Mouse (Mus musculus) stomach, postnatal 0 days (tissue): Measurements from ENCODE around the gene Bcar3. TPM values are rescaled to one million over a fixed set of nuclear protein-coding genes. Genes with fewer than 3 reads are reported as not detected.

ENCODE experiments used
- ATAC-seq: fragments of 200-750 bp; cut with Nextera tagmentation; 2 replicates; pipeline ENCODE4 v1.8.0; 2017; ENCODE audit not compliant: low FRiP score, low TSS enrichment
- DNase-seq: peaks from one replicate; pipeline ENCODE4 v3.0.0-alpha.2; 2016; ENCODE audit warnings: low spot score
- H3K27ac ChIP-seq: fragments of 300-500 bp; sonication (generic); replicated peaks from 2 replicates; pipeline ENCODE4 v1.5.1; 2014; ENCODE audit warnings: mild to moderate bottlenecking, control low read depth
- H3K27me3 ChIP-seq: fragments of 300-500 bp; sonication (generic); 2 replicates; pipeline ENCODE4 v1.6.1; 2014; ENCODE audit warnings: low read length; ENCODE audit not compliant: control insufficient read depth, insufficient read depth
- H3K36me3 ChIP-seq: fragments of 300-500 bp; sonication (generic); 2 replicates; pipeline ENCODE4 v1.6.1; 2014; ENCODE audit warnings: low read length, mixed read lengths; ENCODE audit not compliant: control insufficient read depth, insufficient read depth
- H3K4me1 ChIP-seq: fragments of 300-500 bp; sonication (generic); replicated peaks from 2 replicates; pipeline ENCODE4 v1.6.1; 2014; ENCODE audit warnings: antibody characterized with exemption; ENCODE audit not compliant: control insufficient read depth, insufficient read depth
- H3K4me2 ChIP-seq: fragments of 300-500 bp; sonication (generic); replicated peaks from 2 replicates; pipeline ENCODE4 v1.6.1; 2014; ENCODE audit warnings: low read depth, mild to moderate bottlenecking, control low read depth, moderate library complexity
- H3K4me3 ChIP-seq: fragments of 300-500 bp; sonication (generic); 2 replicates; pipeline ENCODE4 v1.5.1; 2014; ENCODE audit warnings: low read depth, low read length, control low read depth
- H3K9ac ChIP-seq: fragments of 300-500 bp; sonication (generic); 2 replicates; pipeline ENCODE4 v1.6.1; 2014; ENCODE audit warnings: mild to moderate bottlenecking, low read length, control low read depth, mixed read lengths
- H3K9me3 ChIP-seq: fragments of 300-500 bp; sonication (generic); 2 replicates; pipeline ENCODE4 v1.6.1; 2016; ENCODE audit warnings: low read length; ENCODE audit not compliant: control insufficient read depth
- CTCF ChIP-seq: IDR thresholded peaks from 2 replicates; pipeline ENCODE4 v1.5.1; 2016; ENCODE audit warnings: antibody characterized with exemption, low read depth, mild to moderate bottlenecking, moderate library complexity
- EP300 ChIP-seq: optimal IDR thresholded peaks from 2 replicates; pipeline ENCODE3; 2016; ENCODE audit warnings: antibody characterized with exemption
- WGBS: fragments of 180-500 bp; shearing (Covaris S2); extraction: QIAGEN DNeasy Blood & Tissue Kit; methylation state at CpG from one replicate; pipeline ENCODE4 v1.1.7; 2014; 5-methylcytosine and 5-hydroxymethylcytosine counted together
- polyA plus RNA-seq: library from polyadenylated mRNA; unstranded; fragments of >200 nt; fragmentation: Nextera tagmentation; extraction: Ambion mirVana; gene quantifications from 2 replicates; pipeline ENCODE4 v1.2.1, GENCODE M21; 2015

The Bcar3 gene
- polyA plus RNA-seq, 1 experiment from 2014 or later: 12.6 TPM

DNA sequence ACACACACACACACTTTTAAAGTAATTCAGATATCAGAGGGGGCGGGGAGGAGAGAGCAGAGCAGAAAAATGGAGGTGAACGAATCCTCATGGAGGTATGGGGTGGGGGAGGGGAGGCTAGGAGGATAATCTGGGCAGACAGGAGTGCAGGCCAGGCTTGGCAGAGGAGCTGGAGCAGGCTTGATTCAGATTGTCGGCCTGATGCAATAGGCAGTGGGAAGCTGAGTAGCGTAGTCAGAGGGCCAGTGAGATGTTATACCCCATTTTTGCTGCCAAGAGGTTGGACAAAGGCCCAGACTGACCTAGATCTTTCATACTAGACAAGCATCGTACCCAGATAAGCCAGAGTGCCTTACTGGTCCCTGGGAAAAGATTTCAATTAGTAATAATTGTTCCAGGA, 3.0 kb downstream of the Bcar3 start:
- WGBS: 65% methylated on average over 5 of the region's 5 CpGs
- Histone ChIP-seq H3K27ac (no peak overlapping the region), H3K9me3 (no peaks in the 10 kb centered on the region), H3K9ac (no peak overlapping the region), H3K27me3 (no peaks in the 10 kb centered on the region), H3K36me3 (no peaks in the 10 kb centered on the region), H3K4me2 (no peak overlapping the region), H3K4me3 (no peak overlapping the region), H3K4me1 (no peaks in the 10 kb centered on the region; the same call in 1 of the 2 replicates)
- TF ChIP-seq EP300 (no peak), CTCF (no peak)
- ATAC-seq: no peak
- no peak for DNase-seq

DNA sequence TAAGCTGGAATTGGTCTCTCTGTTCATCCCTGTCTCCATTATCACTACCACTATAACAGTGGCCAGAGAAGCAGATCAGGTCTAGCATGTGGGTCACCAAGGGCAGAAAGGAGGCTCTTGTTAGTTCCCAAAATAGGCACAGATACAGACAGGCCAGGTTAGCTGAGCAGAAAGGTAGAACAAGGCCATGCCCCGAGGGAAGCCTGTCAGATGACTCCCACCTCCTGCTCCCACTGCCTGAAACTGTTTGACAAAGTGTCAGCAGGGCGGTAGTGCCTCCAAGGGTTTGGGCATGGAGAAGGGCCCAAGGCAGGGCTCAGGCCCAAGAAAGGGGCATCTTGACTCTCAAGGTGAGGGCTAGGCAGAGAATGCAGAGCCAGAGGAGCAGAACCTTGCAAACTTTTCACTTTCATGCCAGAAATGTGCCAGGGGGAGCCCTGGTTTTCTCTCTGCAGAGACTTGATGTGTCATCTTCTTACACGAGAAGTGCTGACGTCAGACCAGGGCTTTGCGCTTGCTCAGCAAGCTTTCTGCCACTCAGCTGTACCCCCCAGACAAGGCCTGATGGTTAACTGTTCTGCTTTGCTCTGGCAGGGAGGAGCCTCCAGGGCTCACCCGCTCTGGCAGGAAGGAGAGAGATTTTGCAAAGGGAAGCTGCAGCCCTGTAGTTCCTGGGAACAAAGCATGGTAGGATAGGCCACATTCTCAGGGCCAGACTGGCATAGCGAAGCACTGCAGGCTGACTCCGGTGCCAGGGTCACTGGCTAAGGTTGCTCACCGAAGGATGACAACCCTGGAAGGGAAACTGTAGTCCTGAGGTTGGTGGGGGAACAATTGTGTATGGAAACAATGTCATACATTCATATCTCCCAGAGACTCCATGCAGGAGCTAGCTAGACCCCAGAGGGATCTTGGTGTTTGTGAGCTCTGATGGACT, 7.3 kb downstream of the Bcar3 start:
- H3K9ac ChIP-seq: no peak overlapping the region
- no peak overlapping the region for H3K4me3 ChIP-seq
- no peaks in the 10 kb centered on the region for H3K27me3 ChIP-seq
- 56% methylated on average over 9 of the region's 9 CpGs for WGBS
- H3K4me2 ChIP-seq: no peak overlapping the region
- no peaks in the 10 kb centered on the region for H3K4me1 ChIP-seq
- TF ChIP-seq EP300 (no peak), CTCF (no peak)
- ATAC-seq (peak; percentile 61; the same call in 1 of the 2 replicates), DNase-seq (no peak)
- no peak overlapping the region for H3K27ac ChIP-seq
- no peaks in the 10 kb centered on the region for H3K36me3 ChIP-seq
- H3K9me3 ChIP-seq: no peaks in the 10 kb centered on the region

DNA sequence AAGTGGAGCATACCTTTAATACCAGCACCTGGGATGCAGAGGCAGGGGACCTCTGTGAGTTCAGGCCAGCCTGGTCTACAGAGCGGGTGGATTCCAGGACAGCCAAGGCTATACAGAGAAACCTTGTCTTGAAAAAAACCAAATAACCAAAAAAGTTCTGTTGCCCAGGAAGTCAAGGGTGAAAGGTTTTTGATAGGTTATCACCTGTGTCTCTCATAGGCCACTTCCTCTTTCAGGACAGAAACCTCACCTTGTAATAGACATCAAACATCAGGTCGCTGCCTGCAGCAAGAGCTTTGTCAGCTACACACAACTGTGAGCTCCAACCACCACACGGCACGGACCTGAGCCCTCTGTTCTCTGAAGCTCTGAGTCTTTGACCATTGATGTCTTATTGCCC, 10.6 kb downstream of the Bcar3 start:
- WGBS: 85% methylated on average over 4 of the region's 4 CpGs
- no peaks in the 10 kb centered on the region for H3K36me3 ChIP-seq
- H3K4me2 ChIP-seq: no peak overlapping the region
- no peak for DNase-seq
- H3K9me3 ChIP-seq: no peaks in the 10 kb centered on the region
- no peaks in the 10 kb centered on the region for H3K4me1 ChIP-seq
- no peaks in the 10 kb centered on the region for H3K27me3 ChIP-seq
- no peak overlapping the region for H3K9ac ChIP-seq
- TF ChIP-seq EP300: no peak
- no peak for TF ChIP-seq CTCF
- H3K27ac ChIP-seq: no peak overlapping the region
- no peak overlapping the region for H3K4me3 ChIP-seq
- no peak for ATAC-seq

DNA sequence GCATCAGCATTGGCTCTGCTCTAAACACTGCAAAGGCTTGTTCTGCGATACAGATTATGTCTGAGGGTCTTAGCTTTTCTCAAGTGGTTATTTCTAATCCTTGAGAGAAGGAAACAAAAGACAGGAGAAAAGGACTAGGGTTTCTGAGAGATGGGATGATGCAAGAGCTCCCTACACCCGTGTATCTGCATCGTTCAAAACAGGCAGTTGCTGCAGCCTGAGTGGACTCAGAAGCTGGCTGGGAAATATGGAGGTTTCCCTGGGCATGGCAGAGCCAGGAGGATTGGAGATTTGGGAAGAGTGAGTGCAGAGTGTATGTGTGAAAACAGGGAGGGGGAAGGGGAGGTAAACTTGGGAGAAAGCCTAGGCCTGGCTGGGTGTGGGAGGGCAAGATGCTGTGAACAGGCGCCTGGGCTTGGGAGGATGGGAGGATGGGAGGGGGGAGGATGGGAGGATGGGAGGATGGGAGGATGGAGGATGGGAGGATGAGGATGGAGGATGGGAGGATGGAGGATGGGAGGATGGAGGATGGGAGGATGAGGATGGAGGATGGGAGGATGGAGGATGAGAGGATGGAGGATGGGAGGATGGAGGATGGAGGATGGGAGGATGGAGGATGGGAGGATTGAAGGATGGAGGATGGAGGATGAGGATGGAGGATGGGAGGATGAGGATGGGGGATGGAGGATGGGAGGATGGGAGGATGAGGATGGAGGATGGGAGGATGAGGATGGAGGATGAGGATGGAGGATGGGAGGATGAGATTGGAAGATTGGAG, 14.1 kb downstream of the Bcar3 start:
- H3K9ac ChIP-seq: no peak overlapping the region
- H3K4me1 ChIP-seq: no peaks in the 10 kb centered on the region
- H3K9me3 ChIP-seq: no peaks in the 10 kb centered on the region
- DNase-seq (no peak), ATAC-seq (no peak)
- TF ChIP-seq CTCF (no peak), EP300 (no peak)
- no peak overlapping the region for H3K27ac ChIP-seq
- H3K4me3 ChIP-seq: no peak overlapping the region
- no peak overlapping the region for H3K4me2 ChIP-seq
- no peaks in the 10 kb centered on the region for H3K36me3 ChIP-seq
- WGBS: 42% methylated on average over 4 of the region's 4 CpGs
- no peaks in the 10 kb centered on the region for H3K27me3 ChIP-seq

DNA sequence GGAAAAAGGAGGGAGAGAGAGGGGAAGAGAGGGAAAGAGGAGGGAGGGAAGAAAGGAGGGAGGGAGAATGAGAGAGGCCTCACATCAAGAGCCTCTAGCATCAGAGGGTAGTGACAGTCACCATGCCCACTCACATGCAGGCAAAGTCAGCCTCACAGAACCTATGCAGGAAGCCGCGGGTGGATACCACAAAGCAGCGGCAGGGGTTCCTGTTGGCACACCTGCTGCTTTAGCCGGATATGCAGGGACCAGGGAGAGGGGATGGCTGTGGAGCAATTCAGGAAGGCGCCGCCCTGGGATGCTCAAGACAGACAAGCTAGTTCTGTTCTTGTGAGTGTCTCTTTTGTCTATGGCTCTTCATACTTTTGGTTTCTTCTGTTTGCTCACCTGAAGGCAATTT, 15.0 kb downstream of the Bcar3 start:
- Histone ChIP-seq H3K27ac (no peak overlapping the region), H3K9ac (no peak overlapping the region), H3K4me3 (no peak overlapping the region), H3K4me2 (no peak overlapping the region), H3K4me1 (no peaks in the 10 kb centered on the region), H3K36me3 (no peaks in the 10 kb centered on the region), H3K9me3 (no peaks in the 10 kb centered on the region), H3K27me3 (no peaks in the 10 kb centered on the region)
- WGBS: 31% methylated on average over 6 of the region's 6 CpGs
- TF ChIP-seq CTCF (no peak), EP300 (no peak)
- no peak for DNase-seq
- ATAC-seq: no peak

DNA sequence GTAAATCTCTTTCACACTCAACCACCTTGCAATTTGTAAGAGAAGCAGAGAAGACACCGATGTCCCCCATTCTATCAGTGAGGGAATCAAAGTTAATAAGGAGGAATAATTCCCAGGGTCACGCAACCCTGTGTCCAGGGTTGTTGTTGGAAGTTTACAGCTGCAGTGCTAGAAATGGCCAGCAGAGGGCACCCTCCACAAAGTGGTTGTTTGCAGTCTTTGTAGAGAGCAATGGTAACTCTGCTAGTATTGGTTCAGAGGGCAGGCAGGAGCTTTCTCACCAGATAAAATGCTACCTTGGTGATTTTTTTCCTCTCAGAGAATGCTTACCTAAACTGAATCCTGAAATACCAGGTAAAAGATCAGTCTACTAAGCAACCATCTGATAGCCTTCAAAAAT, 18.1 kb downstream of the Bcar3 start:
- H3K27ac ChIP-seq: no peak overlapping the region
- H3K4me3 ChIP-seq: no peak overlapping the region
- ATAC-seq (peak; percentile 33; the same call in 1 of the 2 replicates), DNase-seq (peak; percentile 88)
- no peak overlapping the region for H3K4me2 ChIP-seq
- H3K9ac ChIP-seq: no peak overlapping the region
- no peaks in the 10 kb centered on the region for H3K36me3 ChIP-seq
- H3K4me1 ChIP-seq: no peaks in the 10 kb centered on the region
- 18% methylated on average over 2 of the region's 2 CpGs for WGBS
- H3K27me3 ChIP-seq: no peaks in the 10 kb centered on the region
- no peaks in the 10 kb centered on the region for H3K9me3 ChIP-seq
- no peak for TF ChIP-seq EP300
- TF ChIP-seq CTCF: peak; percentile 98
